Mouse (Mus musculus) NIH3T3 (cell line): Measurements from ENCODE around the gene Mospd2.

ENCODE experiments used
- DNase-seq: peaks from one replicate; pipeline ENCODE4 v3.0.0-alpha.2; 2012; ENCODE audit warnings: low read depth

The Mospd2 gene

DNA sequence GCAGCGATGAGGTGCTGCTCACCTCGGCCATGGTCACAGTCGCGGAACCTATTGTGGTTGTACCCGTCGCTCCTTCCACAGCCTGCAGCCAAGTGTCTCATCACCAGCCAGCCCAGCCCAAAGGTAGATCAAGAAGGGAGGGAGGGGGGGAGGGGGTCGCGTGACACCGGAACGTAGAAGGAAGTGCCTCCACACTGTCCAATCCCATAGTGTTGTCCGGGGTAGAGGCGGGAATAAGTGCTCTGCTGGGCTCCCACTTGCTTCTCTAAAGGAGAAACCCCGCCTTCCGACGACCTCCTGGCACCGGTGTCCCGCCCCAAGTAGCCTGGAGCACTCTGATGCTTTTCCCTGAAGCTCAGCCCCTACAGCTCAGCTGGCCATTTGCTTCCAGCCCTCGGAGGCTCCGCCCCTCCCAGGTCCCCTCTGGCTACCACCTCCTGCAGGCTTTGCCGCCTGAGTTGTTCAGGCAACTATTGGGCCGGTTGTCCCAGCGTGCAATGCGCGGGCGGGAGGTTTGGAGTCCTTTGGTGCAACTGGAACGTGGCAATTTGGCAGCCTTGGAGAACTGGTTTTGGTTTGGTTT is at the start of gene Mospd2, which contains the start of gene Fancb:
TSS of gene Mospd2 (minus strand) at position 183 of the 583 bp plus-strand sequence.
TSS of gene Fancb (plus strand) at position 400 of the 583 bp plus-strand sequence.
- peak; percentile 94 for DNase-seq

DNA sequence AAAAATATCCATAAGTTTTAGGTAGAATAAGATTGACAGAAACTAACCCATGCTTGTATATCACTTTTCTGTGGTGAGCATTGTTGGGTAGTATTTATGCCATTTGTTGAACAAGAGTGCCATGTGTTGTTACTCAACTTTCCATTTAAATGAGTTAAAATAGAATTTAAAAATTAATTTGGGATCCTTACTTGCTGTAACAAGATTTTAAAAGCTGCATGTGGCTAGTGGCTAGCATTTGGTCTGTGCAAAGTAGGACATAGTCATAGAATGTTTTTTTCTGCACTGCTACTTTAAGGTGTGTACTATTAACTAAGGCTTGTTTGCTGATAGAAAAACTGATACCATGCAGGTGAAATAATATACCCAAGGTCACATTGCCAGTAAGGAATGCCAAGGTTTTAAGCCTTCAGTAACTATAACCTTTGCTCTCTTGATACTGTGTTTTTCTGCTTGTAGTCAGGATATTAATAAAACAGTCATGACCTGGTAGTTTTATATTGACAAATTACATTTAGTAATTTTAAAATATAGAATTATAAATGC is 24.7 kb upstream of the Mospd2 start, which contains the start of gene Gm17604:
TSS of gene Gm17604 (minus strand) at position 51 of the 546 bp plus-strand sequence.
- no peak for DNase-seq

DNA sequence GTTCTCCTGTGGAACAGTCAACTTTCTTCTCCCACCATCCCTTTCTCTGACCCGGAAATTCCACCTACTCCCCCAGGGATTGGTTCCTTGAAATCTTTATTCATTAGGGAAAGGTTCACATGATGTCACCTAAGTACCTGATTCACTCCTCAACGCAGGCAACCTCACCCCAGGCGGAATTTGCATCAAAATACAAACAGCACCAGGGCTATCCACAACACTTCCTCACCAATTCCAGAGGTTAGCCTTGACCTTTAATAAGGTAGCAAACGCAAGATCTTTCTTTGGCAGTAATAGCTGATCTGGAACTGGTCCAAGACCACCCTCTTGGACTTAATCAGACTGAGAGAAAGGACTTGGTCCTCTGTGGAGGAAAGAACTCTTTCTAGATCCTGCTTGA is 23.0 kb upstream of the Mospd2 start:
- no peak for DNase-seq

DNA sequence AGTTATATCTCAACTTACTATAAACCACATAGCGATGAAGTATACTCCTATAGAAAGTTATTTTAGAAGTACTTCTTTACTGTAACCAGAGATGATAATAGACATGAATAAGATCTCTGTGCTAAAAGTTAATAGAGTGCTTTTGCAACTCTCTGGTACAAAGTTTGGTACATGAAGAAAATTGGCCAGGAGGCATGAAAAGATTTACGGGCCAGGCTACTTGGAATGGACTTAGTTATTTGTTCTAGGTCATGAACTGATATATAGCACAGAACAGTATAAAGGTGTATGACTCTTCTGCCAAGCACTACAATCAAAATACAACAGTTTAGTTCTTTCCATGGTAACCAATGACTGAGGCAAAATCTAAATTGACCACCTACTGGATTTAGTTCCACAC is 1.3 kb downstream of the Mospd2 start:
- DNase-seq: no peak

DNA sequence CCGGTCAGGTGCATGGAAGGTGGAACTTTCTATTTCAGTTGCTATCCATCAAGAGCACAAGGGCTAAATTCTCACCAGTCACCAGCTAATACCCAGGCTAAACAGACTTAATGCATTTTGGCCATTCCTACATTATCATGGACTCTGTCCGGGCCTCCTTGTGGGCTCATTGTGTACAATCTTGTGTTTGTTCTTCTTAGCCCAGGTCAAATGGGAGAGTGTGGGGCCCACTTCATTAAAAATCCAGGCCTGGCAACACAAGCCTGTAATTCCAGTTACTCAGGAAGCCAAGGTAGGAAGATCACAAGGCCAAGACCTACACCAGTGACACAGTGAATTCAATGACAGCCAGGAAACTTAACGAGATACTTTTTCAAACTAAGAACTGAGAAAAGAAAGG is 9.0 kb downstream of the Mospd2 start:
- no peak for DNase-seq

DNA sequence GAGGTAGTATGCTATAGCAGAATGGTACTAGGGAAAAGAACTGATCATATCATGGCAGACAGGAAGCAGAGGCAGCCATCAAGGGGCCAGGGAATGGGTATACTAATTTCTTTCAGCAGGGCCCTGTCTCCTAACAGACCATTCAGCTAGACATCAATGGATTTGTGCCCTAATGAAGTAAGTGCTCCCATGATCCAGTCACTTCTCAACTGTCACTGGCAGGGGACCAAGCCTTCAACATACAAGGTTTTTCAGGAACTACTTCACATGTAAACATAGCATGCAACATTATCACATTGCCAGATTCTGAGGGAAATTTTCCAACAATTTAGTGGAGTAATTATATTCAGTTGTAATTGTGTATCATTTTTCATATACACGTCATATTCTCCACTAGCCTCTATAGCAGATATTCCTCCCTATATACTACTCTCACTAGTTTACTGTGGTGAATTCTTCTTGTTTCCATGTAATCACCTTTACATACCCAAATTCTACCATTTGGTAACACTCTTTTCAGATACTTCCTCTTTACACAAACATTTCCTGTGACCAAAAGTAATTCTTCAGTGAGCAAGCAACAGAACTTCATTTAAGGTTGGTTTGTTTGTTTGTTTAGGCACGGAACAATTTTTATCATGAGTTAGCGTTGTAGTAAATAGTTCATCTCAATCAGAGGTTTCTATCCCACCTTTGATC is 14.3 kb downstream of the Mospd2 start:
- DNase-seq: no peak

DNA sequence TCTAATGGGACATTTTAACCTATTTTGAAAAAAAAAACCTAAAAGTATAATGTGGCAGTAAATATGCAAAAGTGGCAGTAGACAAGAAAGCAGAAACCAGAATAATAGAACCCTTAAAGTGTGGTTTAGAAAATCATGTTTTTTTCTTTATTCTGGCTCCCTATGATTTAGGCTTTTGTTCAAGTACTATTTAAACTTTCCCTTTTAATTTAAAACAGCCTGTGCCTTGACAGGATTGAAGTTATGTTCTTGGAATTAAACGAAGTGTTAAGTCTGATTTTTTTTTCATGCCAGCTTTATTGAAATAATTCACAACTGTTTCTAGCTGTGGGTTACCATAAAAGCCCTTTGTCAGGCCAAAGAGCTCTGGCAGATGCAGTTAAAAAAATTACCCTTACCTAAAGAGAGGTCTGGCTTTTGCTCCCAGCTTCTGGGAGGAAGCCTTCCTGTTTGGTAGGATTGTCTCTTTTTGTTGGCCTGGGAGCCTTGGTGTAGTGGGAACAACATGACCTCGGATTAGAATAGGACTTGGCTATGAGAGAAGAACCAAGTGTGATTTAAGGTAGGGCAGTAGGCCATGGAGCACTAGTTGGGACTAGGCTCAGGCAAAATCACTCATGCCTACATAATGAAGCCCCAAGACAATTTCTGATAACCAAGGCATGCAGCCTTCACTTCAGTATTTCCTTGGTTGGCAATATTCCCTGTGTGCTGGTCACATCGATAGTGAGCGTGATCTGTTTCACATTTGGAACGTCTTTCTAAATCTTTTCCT is 27.4 kb downstream of the Mospd2 start:
- DNase-seq: no peak

DNA sequence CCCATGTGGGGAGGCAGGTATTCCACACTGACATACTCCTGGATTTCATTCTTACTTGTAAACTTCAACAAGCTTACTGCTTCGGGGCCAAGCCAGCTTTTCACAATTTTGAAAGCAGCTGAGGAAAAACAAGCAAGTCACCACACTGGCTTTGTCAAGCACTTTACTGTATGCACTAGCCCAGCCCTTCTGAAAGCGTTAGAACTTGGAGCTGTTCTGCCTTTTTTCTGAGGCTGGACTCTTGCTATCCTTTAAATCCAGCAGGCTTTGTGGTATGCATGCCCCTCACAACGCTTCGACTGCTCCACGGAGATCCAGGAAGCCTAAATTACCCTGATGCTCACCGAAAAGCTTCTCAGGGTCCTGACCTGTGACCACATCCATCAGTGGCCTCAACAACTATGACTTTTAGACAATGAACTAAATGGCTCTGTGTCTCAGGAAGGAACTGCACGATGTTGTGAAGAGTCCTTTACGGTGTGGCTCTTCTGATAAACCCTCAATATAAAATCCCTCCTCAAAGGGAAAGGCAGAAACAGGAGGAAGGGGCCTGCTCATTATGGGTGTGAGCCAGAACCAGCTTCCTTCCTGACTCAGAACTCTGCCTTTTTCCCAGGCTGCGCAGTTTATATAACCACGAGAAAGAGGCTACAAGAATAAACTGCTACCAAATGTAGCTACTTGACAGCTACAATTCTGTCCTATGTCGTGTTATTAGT is 28.2 kb downstream of the Mospd2 start:
- DNase-seq: no peak

DNA sequence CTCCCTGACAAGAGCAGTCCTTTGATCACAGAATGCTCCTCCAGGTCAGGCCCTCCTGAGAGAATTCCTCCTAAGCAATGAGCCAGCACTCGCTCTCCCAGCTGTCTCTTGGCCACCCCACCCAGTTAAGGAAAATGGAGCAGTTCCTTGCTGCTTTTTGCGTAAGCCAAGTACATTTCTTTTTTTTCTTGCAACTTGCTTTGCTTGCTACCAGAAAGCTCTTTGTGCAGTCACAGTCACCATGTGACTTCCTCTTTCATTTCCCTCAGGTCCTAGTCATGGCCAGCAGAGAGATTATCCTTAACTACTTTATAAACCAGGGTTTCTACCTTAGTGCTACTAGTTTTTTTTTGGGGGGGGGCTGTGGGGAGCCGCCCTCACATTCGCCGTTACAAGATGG is 38.6 kb downstream of the Mospd2 start:
- DNase-seq: no peak

DNA sequence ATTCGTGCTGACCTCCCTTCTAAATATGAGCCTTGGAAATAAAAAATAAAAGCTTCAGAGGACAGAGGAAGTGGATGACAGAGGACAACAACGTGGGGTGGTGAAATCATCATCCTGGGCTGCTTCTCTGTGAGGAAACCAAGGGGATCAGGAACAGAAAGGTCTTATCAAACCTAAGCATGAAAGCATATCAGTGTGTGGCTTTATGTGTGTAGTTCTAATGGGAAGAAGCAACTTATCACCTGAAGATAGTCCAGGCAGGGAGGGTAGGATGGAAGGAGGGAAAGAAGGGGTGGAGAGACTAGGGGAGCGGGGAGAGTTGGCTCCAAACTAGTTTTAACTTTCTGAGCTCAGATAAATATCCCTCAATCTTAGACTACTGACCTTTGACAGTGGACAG is 67.2 kb downstream of the Mospd2 start:
- no peak for DNase-seq

DNA sequence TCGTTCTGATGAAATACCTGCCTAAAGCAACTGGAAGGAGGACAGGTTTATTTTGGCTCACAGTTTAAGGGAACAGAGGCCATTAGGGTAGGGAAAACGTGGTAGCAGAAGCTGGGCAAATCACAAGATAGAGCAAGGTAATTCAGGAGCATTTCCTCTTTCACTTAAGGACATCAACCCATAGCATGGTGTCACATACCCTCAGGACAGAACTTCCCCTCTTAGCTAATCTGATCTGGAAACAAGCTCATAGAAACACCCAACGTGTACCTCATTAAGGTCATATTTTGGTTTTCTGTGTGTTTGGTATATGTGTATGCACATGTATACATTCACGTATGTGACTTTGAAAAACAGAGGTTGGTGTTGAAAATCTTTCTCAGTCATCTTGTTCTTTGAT is 68.0 kb downstream of the Mospd2 start:
- DNase-seq: no peak

DNA sequence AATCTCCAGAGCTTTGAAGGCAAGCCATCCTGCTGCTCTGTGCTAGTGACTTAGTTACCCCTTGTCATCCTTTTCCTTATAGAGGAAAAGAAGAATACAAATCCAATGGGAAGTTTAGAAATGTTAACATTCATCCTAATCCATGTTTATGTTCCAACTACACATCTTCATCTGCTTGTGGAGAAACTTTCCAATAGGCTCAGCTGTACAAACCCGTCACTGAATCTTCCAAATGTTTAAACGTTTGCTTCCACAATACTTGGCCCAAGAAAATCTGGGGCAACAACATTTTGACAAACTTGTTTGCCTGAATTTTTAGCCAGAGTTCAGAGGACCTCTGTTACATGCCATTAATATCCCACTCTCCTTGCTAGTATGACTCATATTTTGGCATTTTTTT is 78.3 kb downstream of the Mospd2 start:
- DNase-seq: no peak

DNA sequence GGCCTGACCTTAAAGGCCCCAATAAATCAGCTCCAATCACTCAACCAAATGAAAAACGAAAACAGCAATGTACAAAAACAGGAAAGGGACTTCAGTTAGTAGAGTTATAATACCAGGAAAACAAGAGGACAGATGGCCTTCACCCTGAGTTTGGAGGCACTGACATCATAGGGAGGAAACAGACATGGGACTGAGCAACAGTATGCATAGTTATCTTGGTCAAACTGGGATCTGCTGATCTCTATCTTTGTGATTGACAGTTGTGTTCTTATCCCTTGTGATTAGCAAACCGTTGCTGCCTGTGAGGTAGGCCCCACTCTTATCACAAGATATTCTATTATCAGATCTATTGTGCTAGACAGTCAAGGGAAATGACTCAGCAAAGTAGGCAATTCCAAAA is 80.4 kb downstream of the Mospd2 start:
- DNase-seq: no peak

DNA sequence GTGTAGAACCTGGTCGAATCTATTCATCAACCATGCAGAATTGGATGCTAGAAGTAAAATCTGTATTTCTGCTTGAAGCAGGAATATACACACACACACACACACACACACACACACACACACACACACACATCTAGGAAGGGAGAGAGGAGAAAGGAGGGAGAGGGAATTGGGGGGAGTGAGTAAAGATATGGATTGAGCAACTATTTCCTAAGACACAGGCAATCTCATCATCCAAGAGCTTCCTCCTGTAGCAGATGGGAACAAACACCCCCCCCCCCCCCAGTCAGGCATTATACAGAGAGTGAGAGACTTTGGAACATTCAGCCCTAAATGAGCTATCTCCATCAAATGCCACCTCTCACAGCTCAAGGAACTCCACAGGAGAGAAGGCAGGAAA is 93.9 kb downstream of the Mospd2 start:
- DNase-seq: no peak
